Mouse (Mus musculus): ENCODE results near the gene Thsd4.

- TF ChIP-seq CTCF (IDR thresholded peaks at IDR 0.05) (no peak), EP300 (IDR thresholded peaks at IDR 0.05) (no peak)
Observed at GRCm38 (mm10) chr9:60315533-60315932, 206.3 kb downstream of the Thsd4 start.
